Mouse (Mus musculus) cortical plate, adult 2 months (tissue): Measurements from ENCODE around the gene Neurl1b.

ENCODE experiments used
- CTCF ChIP-seq: fragments of 200-500 bp; IDR thresholded peaks from 2 replicates; pipeline ENCODE4 v1.5.1; 2011; ENCODE audit warnings: mild to moderate bottlenecking, control low read depth, low read length; ENCODE audit not compliant: insufficient read depth; ENCODE audit errors: extremely low read depth
- POLR2A ChIP-seq: fragments of 200-500 bp; IDR thresholded peaks from 2 replicates; pipeline ENCODE4 v1.6.1; 2011; ENCODE audit warnings: mild to moderate bottlenecking, low read length, control low read depth; ENCODE audit not compliant: insufficient read depth; ENCODE audit errors: extremely low read depth

GRCm38 (mm10) chr17:26405340-26406100 lies 9.1 kb upstream of the Neurl1b start:
- TF ChIP-seq CTCF, result no peak
- no peak for TF ChIP-seq POLR2A
